Mouse (Mus musculus): ENCODE measurements around the gene Fgfr1op. TPM values are rescaled to one million over a fixed set of nuclear protein-coding genes. Genes with fewer than 3 reads are reported as not detected.
"Not testable (repeated sequence)": the region's sequence is repeated elsewhere in the genome, so short reads cannot be mapped to it uniquely, and the experiment has no call there.

Fgfr1op gene
- polyA plus RNA-seq, 1 experiment from 2014 or later: 32.8 TPM

GRCm38 (mm10) chr17:8195685-8196376 is 30.5 kb downstream of the Fgfr1op start:
- no peaks in the 10 kb centered on the region for H3K4me1 ChIP-seq (ENCODE audit: control insufficient read depth, insufficient read depth, low read length)
- peaks cover 11% of the 10 kb centered on the region; the same call in 1 of the 2 replicates for H3K36me3 ChIP-seq (ENCODE audit: control insufficient read depth, insufficient read depth, low read length)
- 84% methylated on average over 8 of the region's 8 CpGs for WGBS
- H3K4me2 ChIP-seq (ENCODE audit: low read depth, low read length): no peak overlapping the region
- no peak for ATAC-seq (ENCODE audit: insufficient read depth, low FRiP score)
- H3K27ac ChIP-seq (ENCODE audit: low read length): no peak overlapping the region
- H3K9ac ChIP-seq (ENCODE audit: low read length): no peak overlapping the region
- no peaks in the 10 kb centered on the region for H3K27me3 ChIP-seq (ENCODE audit: control insufficient read depth, insufficient read depth, low read length)
- H3K4me3 ChIP-seq (replicated peaks; ENCODE audit: low read length): no peak overlapping the region
- H3K9me3 ChIP-seq (replicated peaks; ENCODE audit: control insufficient read depth, low read length): no peaks in the 10 kb centered on the region

DNA sequence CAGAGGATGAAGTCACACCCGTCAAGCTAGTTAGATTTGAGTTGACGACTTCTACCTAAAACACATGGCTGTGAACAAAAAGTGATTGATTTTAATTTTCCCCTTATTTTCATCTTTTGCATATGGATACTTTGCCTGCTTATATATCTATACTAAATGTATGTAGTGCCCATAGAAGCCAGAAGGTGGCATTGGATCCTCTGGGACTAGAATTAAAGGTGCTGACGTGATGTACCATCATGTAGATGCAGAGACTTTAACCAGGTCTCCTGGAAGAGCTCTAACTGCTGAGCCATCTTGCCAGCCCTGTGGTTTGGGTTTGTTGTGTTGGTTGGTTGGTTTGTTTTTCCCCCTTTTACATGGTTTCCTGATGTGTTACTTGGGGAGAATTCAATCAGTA is 32.4 kb downstream of the Fgfr1op start:
- no peak overlapping the region for H3K27ac ChIP-seq (ENCODE audit: low read length)
- WGBS: 69% methylated on average over 3 of the region's 3 CpGs
- no peaks in the 10 kb centered on the region for H3K4me1 ChIP-seq (ENCODE audit: control insufficient read depth, insufficient read depth, low read length)
- no peak overlapping the region for H3K4me2 ChIP-seq (ENCODE audit: low read depth, low read length)
- H3K36me3 ChIP-seq (ENCODE audit: control insufficient read depth, insufficient read depth, low read length): no peaks in the 10 kb centered on the region
- H3K9me3 ChIP-seq (replicated peaks; ENCODE audit: control insufficient read depth, low read length): no peaks in the 10 kb centered on the region
- ATAC-seq (ENCODE audit: insufficient read depth, low FRiP score): no peak
- H3K4me3 ChIP-seq (replicated peaks; ENCODE audit: low read length): no peak overlapping the region
- no peaks in the 10 kb centered on the region for H3K27me3 ChIP-seq (ENCODE audit: control insufficient read depth, insufficient read depth, low read length)
- H3K9ac ChIP-seq (ENCODE audit: low read length): no peak overlapping the region

GRCm38 (mm10) chr17:8199067-8199935 is 34.0 kb downstream of the Fgfr1op start:
- no peaks in the 10 kb centered on the region for H3K27me3 ChIP-seq (ENCODE audit: control insufficient read depth, insufficient read depth, low read length)
- no peaks in the 10 kb centered on the region for H3K9me3 ChIP-seq (replicated peaks; ENCODE audit: control insufficient read depth, low read length)
- H3K9ac ChIP-seq (ENCODE audit: low read length): no peak overlapping the region
- no peaks in the 10 kb centered on the region for H3K36me3 ChIP-seq (ENCODE audit: control insufficient read depth, insufficient read depth, low read length)
- no peak overlapping the region for H3K4me3 ChIP-seq (replicated peaks; ENCODE audit: low read length)
- no peak overlapping the region for H3K27ac ChIP-seq (ENCODE audit: low read length)
- no peaks in the 10 kb centered on the region for H3K4me1 ChIP-seq (ENCODE audit: control insufficient read depth, insufficient read depth, low read length)
- no peak overlapping the region for H3K4me2 ChIP-seq (ENCODE audit: low read depth, low read length)
- ATAC-seq (ENCODE audit: insufficient read depth, low FRiP score): no peak
- 82% methylated on average over 11 of the region's 11 CpGs for WGBS

GRCm38 (mm10) chr17:8199936-8200330 is 34.6 kb downstream of the Fgfr1op start:
- no peak overlapping the region for H3K27ac ChIP-seq (ENCODE audit: low read length)
- no peak for ATAC-seq (ENCODE audit: insufficient read depth, low FRiP score)
- no peaks in the 10 kb centered on the region for H3K9me3 ChIP-seq (replicated peaks; ENCODE audit: control insufficient read depth, low read length)
- no peaks in the 10 kb centered on the region for H3K27me3 ChIP-seq (ENCODE audit: control insufficient read depth, insufficient read depth, low read length)
- no peak overlapping the region for H3K4me3 ChIP-seq (replicated peaks; ENCODE audit: low read length)
- H3K4me2 ChIP-seq (ENCODE audit: low read depth, low read length): no peak overlapping the region
- no peaks in the 10 kb centered on the region for H3K36me3 ChIP-seq (ENCODE audit: control insufficient read depth, insufficient read depth, low read length)
- no peaks in the 10 kb centered on the region for H3K4me1 ChIP-seq (ENCODE audit: control insufficient read depth, insufficient read depth, low read length)
- no peak overlapping the region for H3K9ac ChIP-seq (ENCODE audit: low read length)
- WGBS: 66% methylated on average over 1 of the region's 1 CpGs

- Histone ChIP-seq H3K4me1 (ENCODE audit: control insufficient read depth, insufficient read depth, low read length) (no peaks in the 10 kb centered on the region), H3K4me3 (replicated peaks; ENCODE audit: low read length) (no peak overlapping the region), H3K4me2 (ENCODE audit: low read depth, low read length) (no peak overlapping the region), H3K9ac (ENCODE audit: low read length) (no peak overlapping the region), H3K9me3 (replicated peaks; ENCODE audit: control insufficient read depth, low read length) (no peaks in the 10 kb centered on the region), H3K27me3 (ENCODE audit: control insufficient read depth, insufficient read depth, low read length) (no peaks in the 10 kb centered on the region), H3K36me3 (ENCODE audit: control insufficient read depth, insufficient read depth, low read length) (no peaks in the 10 kb centered on the region), H3K27ac (ENCODE audit: low read length) (no peak overlapping the region)
- no peak for ATAC-seq (ENCODE audit: insufficient read depth, low FRiP score)
- WGBS: 77% methylated on average over 1 of the region's 1 CpGs
Observed at GRCm38 (mm10) chr17:8203487-8203886, 38.2 kb downstream of the Fgfr1op start.

- not testable (repeated sequence) for H3K9me3 ChIP-seq (replicated peaks; ENCODE audit: control insufficient read depth, low read length); H3K4me3 ChIP-seq (replicated peaks; ENCODE audit: low read length); ATAC-seq (ENCODE audit: insufficient read depth, low FRiP score); H3K27ac ChIP-seq (ENCODE audit: low read length); H3K9ac ChIP-seq (ENCODE audit: low read length); H3K4me1 ChIP-seq (ENCODE audit: control insufficient read depth, insufficient read depth, low read length); H3K27me3 ChIP-seq (ENCODE audit: control insufficient read depth, insufficient read depth, low read length); H3K36me3 ChIP-seq (ENCODE audit: control insufficient read depth, insufficient read depth, low read length); H3K4me2 ChIP-seq (ENCODE audit: low read depth, low read length)
- WGBS: 65% methylated on average over 1 of the region's 1 CpGs
Observed at GRCm38 (mm10) chr17:8205221-8205631, 39.9 kb downstream of the Fgfr1op start.

GRCm38 (mm10) chr17:8206691-8207090 is 41.4 kb downstream of the Fgfr1op start:
- no peaks in the 10 kb centered on the region for H3K9me3 ChIP-seq (replicated peaks; ENCODE audit: control insufficient read depth, low read length)
- H3K4me2 ChIP-seq (ENCODE audit: low read depth, low read length): no peak overlapping the region
- WGBS: 79% methylated on average over 5 of the region's 5 CpGs
- no peak overlapping the region for H3K4me3 ChIP-seq (replicated peaks; ENCODE audit: low read length)
- ATAC-seq (ENCODE audit: insufficient read depth, low FRiP score): no peak
- no peaks in the 10 kb centered on the region for H3K36me3 ChIP-seq (ENCODE audit: control insufficient read depth, insufficient read depth, low read length)
- H3K4me1 ChIP-seq (ENCODE audit: control insufficient read depth, insufficient read depth, low read length): no peaks in the 10 kb centered on the region
- H3K27ac ChIP-seq (ENCODE audit: low read length): no peak overlapping the region
- H3K27me3 ChIP-seq (ENCODE audit: control insufficient read depth, insufficient read depth, low read length): no peaks in the 10 kb centered on the region
- H3K9ac ChIP-seq (ENCODE audit: low read length): no peak overlapping the region

DNA sequence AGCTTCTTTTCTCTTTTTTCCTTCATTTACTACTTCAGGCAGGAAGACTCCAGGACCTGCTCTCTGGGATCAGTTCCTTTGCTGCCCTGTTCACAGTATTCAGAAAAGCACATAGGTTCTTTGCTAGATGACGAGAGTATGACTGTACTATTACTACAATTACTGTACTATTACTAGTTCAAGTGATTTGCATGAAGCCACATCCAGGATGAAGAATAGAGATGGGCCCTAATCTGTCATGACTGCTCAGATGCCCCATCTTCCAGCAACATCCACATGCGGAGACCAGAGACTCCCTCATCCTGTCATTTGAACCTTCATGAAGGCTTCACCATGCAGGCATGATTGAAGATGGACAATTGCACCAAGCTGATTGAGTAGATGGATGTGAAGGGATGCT is 44.4 kb downstream of the Fgfr1op start:
- Histone ChIP-seq H3K9me3 (replicated peaks; ENCODE audit: control insufficient read depth, low read length) (no peaks in the 10 kb centered on the region), H3K27ac (ENCODE audit: low read length) (no peak overlapping the region), H3K4me1 (ENCODE audit: control insufficient read depth, insufficient read depth, low read length) (no peaks in the 10 kb centered on the region), H3K27me3 (ENCODE audit: control insufficient read depth, insufficient read depth, low read length) (no peaks in the 10 kb centered on the region), H3K4me3 (replicated peaks; ENCODE audit: low read length) (no peak overlapping the region), H3K4me2 (ENCODE audit: low read depth, low read length) (no peak overlapping the region), H3K9ac (ENCODE audit: low read length) (no peak overlapping the region), H3K36me3 (ENCODE audit: control insufficient read depth, insufficient read depth, low read length) (no peaks in the 10 kb centered on the region)
- 87% methylated on average over 2 of the region's 2 CpGs for WGBS
- ATAC-seq (ENCODE audit: insufficient read depth, low FRiP score): no peak

DNA sequence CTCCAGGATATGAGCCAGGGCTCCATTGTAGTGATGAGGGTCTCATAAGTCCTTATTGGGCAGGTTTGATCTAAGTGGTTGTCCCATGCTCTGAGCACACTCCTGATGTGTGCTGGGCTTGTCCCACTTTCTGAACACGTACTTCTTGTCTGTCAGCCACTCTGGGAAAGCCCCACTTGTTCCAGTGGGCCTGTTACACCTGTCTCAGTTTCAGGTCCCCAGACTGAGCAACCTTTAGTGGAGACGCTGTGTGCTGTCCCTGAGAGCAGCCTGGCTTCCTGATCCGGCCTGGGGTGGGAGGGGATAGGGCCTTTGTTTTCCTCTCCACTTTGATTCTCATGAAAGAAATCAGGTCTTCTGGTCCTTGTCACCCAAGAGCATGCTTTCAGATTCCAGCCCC is 44.9 kb downstream of the Fgfr1op start:
- WGBS: 56% methylated on average over 3 of the region's 3 CpGs
- Histone ChIP-seq H3K9ac (ENCODE audit: low read length) (no peak overlapping the region), H3K27me3 (ENCODE audit: control insufficient read depth, insufficient read depth, low read length) (no peaks in the 10 kb centered on the region), H3K4me3 (replicated peaks; ENCODE audit: low read length) (no peak overlapping the region), H3K4me1 (ENCODE audit: control insufficient read depth, insufficient read depth, low read length) (no peaks in the 10 kb centered on the region), H3K27ac (ENCODE audit: low read length) (no peak overlapping the region), H3K36me3 (ENCODE audit: control insufficient read depth, insufficient read depth, low read length) (no peaks in the 10 kb centered on the region), H3K9me3 (replicated peaks; ENCODE audit: control insufficient read depth, low read length) (no peaks in the 10 kb centered on the region), H3K4me2 (ENCODE audit: low read depth, low read length) (no peak overlapping the region)
- no peak for ATAC-seq (ENCODE audit: insufficient read depth, low FRiP score)
